Mouse (Mus musculus) midbrain, embryonic 10.5 days (tissue): ENCODE results near the gene Atg4d. TPM values are rescaled to one million over a fixed set of nuclear protein-coding genes. Genes with fewer than 3 reads are reported as not detected.
A peak's percentile ranks its signal among the peaks of the same experiment; 100 is the strongest.
"Not testable (repeated sequence)": the region's sequence is repeated elsewhere in the genome, so short reads cannot be mapped to it uniquely, and the experiment has no call there.

Experiments used
- DNase-seq: peaks from one replicate; pipeline ENCODE4 v3.0.0-alpha.2; 2017; ENCODE audit warnings: low spot score
- H3K27ac ChIP-seq: fragments of 300-500 bp; sonication (generic); replicated peaks from 2 replicates; pipeline ENCODE4 v1.5.1; 2016; ENCODE audit warnings: mild to moderate bottlenecking
- H3K27me3 ChIP-seq: fragments of 300-500 bp; sonication (generic); 2 replicates; pipeline ENCODE4 v1.6.1; 2016; ENCODE audit warnings: low read depth, mild to moderate bottlenecking; ENCODE audit not compliant: poor library complexity, severe bottlenecking
- H3K36me3 ChIP-seq: fragments of 300-500 bp; sonication (generic); 2 replicates; pipeline ENCODE4 v1.6.1; 2016; ENCODE audit warnings: mild to moderate bottlenecking, moderate library complexity
- H3K4me1 ChIP-seq: fragments of 300-500 bp; sonication (generic); 2 replicates; pipeline ENCODE4 v1.6.1; 2016
- H3K4me3 ChIP-seq: fragments of 300-500 bp; sonication (generic); 2 replicates; pipeline ENCODE4 v1.5.1; 2016; ENCODE audit warnings: mild to moderate bottlenecking, moderate library complexity
- H3K9me3 ChIP-seq: fragments of 300-500 bp; sonication (generic); replicated peaks from 2 replicates; pipeline ENCODE4 v1.6.1; 2016; ENCODE audit warnings: mild to moderate bottlenecking
- WGBS: fragments of 180-500 bp; shearing (Covaris S2); methylation state at CpG from one replicate; pipeline ENCODE4 v1.1.7; 2016; 5-methylcytosine and 5-hydroxymethylcytosine counted together
- polyA plus RNA-seq: library from polyadenylated mRNA; unstranded; fragments of >200 nt; fragmentation: Nextera tagmentation; extraction: Ambion mirVana; gene quantifications from 2 replicates; pipeline ENCODE4 v1.2.1, GENCODE M21; 2016

Atg4d gene
- polyA plus RNA-seq, 1 experiment from 2014 or later = 48.6 TPM

DNA sequence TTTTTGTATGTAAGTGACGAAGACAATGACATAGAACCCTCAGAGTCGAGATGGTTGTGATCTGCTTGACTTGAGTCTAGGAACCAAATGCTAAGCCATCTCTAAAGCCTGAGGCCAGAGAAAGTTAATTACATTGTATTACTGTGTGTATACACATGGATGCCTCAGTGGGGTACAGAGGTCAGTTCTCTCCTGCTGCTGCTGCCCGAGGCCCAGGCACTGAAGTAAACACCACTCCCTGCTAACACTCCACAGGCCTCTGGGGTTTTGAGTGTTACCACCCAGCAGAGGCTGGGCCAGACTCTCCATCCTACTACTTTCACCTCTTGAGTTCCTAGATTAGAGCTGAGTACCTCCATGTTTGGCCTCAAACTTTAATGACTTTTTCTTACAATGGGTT is 18.9 kb downstream of the Atg4d start:
- no peaks in the 10 kb centered on the region for H3K27me3 ChIP-seq
- 95% methylated on average over 3 of the region's 3 CpGs for whole genome bisulfite sequencing
- no peak overlapping the region for H3K27ac ChIP-seq
- H3K9me3 ChIP-seq = no peaks in the 10 kb centered on the region
- H3K4me1 ChIP-seq = peaks cover 25% of the 10 kb centered on the region
- peaks cover 70% of the 10 kb centered on the region for H3K36me3 ChIP-seq
- H3K4me3 ChIP-seq = no peak overlapping the region
- DNase-seq = no peak

DNA sequence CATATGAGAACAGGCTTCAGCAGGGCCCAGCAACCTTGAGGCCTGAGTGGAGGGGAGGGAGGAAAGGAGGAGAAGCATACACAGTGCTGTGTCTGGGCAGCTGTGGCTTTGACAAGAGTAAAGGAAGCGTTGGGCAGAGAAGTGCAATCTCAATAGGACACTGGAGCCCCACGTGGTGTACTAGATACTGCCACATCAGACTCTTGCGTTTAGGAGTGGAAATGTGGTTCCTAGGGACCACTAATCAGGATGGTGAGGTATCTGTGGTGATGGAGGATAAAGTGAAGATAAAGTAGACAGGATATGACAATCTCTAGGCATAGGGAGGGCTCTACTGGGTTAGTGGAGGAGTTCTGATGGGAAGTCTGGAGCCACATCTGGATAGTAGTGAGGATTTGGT is 21.7 kb downstream of the Atg4d start:
- no peak overlapping the region for H3K27ac ChIP-seq
- WGBS = 76% methylated on average over 3 of the region's 3 CpGs
- no peaks in the 10 kb centered on the region for H3K27me3 ChIP-seq
- peaks cover 42% of the 10 kb centered on the region for H3K4me1 ChIP-seq
- H3K36me3 ChIP-seq = peaks cover 46% of the 10 kb centered on the region
- no peak for DNase-seq
- H3K4me3 ChIP-seq = peak overlapping the region; percentile 89
- no peaks in the 10 kb centered on the region for H3K9me3 ChIP-seq

DNA sequence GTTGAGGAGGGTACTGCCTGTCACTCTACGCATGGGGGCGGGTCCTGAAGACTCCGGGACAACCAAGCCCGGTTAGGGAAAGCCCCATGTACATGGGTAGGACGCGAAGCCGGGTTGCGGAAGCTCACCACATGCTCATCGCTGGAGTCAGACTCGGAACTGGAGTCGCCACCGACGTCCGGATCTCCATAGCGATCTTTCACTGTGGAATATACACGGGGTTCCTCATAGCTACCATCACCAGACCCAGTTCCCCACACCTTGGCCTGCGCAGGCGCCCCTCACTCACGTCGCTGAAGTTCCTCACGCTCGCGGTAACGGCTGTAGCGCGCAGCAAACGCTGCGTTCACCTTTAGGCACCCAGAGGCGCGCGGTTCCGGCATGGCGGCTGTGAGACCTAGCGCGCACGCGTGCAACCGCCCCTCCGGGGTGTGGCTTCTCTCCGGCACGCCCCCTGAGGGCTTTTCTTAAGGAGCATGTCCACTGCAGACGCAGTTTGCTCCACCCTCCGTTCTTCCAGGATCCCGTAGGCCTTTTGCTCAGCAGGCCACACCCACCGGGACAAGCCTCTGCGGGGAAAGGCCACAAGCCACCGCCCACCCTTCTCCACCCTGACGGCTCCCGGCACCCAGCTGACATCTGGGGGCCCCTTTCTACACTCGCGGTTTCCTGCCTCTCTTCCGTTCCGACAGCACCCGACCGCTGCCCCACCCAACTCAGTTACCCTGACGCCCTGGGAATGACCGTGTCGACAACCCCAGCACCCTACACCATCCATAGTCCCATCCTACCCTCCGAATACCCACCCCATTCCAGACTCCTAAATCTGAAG is 22.7 kb downstream of the Atg4d start, which contains the start of gene Kri1:
Gene Kri1 (minus strand): TSS at position 399 of the 832 bp plus-strand sequence.
- Histone ChIP-seq H3K36me3 (peaks cover 35% of the 10 kb centered on the region), H3K9me3 (no peaks in the 10 kb centered on the region), H3K27ac (peak within 1 kb of the TSS; percentile 91), H3K27me3 (no peaks in the 10 kb centered on the region), H3K4me1 (peaks cover 42% of the 10 kb centered on the region), H3K4me3 (peak within 1 kb of the TSS; percentile 89)
- peak; percentile 95 for DNase-seq
- WGBS = 1% methylated on average over 59 of the region's 59 CpGs

DNA sequence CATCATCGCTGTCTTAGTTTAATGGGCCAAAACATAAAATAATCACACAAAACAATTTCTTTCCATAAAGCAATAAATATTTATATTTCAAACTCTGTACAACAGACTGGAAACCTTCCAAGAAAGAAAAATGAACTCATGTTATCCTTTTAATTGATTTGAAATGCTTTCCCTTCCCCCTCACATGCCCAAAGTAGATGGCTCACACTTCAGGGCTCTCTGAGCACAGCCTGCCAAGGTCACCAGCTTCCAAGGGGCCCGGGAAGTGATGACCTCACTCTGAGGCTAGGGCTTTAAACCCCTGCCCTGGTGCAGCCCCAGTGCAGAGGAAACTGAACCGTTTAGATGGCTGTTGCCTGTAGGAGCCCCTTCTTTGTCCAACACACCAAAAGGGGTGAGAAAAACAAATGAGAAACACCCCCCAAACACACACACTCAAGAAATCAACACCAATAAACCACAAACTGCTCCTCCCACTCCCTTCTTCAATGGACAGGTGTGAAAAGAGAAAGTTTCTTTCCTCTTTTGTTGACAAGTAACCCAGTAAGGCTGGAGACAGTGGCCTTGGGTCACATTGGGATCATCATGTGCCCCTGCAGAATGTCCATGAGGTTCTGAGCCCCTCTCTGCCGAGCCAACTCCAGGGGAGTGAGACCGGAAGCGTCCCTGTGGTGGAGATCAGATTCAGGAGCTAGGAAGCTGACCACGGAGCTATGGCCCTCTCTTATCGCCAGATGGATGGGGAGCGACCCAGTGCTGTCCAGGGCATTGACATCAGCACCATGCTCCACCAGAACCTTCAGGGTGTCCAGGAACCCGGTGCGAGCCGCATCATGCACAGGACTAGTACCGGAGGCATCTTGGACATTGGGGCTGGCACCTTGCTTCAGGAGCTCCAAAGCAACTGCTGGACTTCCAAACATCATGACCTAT is 23.6 kb downstream of the Atg4d start:
- peaks cover 42% of the 10 kb centered on the region for H3K4me1 ChIP-seq
- 85% methylated on average over 13 of the region's 13 CpGs for WGBS
- H3K4me3 ChIP-seq = peak overlapping the region; percentile 89
- H3K27ac ChIP-seq = peak overlapping the region; percentile 91
- H3K27me3 ChIP-seq = no peaks in the 10 kb centered on the region
- peaks cover 28% of the 10 kb centered on the region for H3K36me3 ChIP-seq
- no peak for DNase-seq
- H3K9me3 ChIP-seq = no peaks in the 10 kb centered on the region

DNA sequence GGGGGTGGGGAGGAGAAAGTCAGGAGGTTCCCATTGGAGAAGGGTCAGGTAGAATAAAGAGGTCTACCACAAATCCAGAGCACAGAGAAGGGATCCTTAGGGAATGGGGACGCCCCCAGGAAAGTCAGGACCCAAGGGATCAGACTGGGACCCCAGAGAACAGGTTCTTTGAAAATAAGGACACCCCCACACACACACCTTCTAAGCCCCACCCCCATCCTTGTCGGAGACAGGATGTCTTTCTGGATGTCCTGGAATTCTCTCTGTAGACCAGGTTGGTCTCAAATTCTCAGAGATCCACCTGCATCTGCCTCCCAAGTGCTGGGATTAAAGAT is 24.2 kb downstream of the Atg4d start:
- Histone ChIP-seq H3K9me3 (no peaks in the 10 kb centered on the region), H3K27me3 (no peaks in the 10 kb centered on the region), H3K36me3 (peaks cover 22% of the 10 kb centered on the region), H3K27ac (no peak overlapping the region), H3K4me3 (peak overlapping the region; percentile 89), H3K4me1 (peaks cover 42% of the 10 kb centered on the region)
- 87% methylated on average over 2 of the region's 2 CpGs for WGBS
- no peak for DNase-seq

DNA sequence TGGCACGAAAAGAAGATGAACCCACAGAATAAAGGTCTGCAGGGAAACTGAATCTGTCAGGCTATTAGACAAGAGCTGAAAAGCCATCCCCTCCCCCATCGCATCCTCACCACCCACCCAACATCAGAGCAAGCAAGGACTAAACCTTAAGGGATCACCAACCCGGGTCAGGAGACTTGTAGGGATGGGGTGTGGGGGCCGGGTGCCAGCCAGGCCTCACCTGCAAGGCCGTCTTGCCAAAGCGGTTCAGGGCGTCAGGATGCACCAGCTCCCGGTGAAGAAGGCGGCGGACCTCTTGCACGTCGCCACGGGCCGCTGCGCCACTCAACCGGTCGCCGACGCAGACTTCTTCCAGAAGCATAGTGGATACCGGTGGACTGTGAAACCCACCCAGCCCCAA is 25.5 kb downstream of the Atg4d start:
- H3K36me3 ChIP-seq = peaks cover 9% of the 10 kb centered on the region
- peak overlapping the region; percentile 91 for H3K27ac ChIP-seq
- peak overlapping the region; percentile 89 for H3K4me3 ChIP-seq
- no peak for DNase-seq
- no peaks in the 10 kb centered on the region for H3K9me3 ChIP-seq
- H3K4me1 ChIP-seq = peaks cover 42% of the 10 kb centered on the region
- under 1% methylated on average over 20 of the region's 20 CpGs for WGBS
- H3K27me3 ChIP-seq = no peaks in the 10 kb centered on the region

DNA sequence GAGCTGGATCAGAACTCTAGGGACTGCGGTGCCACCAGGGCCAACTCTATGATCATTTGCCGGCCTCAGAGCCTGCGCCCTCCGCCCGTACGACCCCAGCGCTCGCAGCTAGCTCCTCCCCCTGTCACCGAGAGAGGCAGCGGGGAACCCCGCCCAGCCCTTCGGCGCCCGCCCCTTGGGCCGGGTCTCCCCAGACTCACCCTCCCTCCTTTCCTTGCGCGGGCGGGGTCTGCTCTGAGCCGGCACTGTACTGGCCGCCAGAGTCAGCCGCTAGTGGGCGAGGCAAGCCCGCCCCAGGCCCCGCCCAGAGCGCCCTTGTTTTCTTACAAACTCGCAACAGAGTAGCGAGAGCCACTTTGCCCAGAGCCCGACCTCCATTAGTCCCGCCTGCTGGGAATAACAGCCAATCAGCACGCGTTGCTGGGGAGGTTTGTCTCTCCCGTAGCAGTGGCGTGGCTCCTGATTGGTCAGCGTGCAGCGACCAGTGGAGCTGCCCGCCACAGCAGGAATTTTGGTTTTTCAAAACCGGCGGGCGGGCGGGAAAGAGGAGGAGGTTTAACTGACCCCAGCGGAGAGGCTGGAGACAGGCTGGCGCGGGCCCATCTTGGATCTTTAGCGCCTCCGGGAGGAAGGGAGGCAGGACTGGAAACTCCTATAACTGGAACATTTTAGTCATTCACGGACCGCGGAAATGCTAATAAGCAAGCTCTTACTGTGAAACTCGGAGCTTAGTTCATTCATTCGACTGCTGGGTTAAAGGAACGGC is 26.1 kb downstream of the Atg4d start, which contains the start of gene Cdkn2d:
Gene Cdkn2d (minus strand): TSS at position 386 of the 766 bp plus-strand sequence.
- peak; percentile 100 for DNase-seq
- under 1% methylated on average over 51 of the region's 51 CpGs for WGBS
- peak within 1 kb of the TSS; percentile 89 for H3K4me3 ChIP-seq

DNA sequence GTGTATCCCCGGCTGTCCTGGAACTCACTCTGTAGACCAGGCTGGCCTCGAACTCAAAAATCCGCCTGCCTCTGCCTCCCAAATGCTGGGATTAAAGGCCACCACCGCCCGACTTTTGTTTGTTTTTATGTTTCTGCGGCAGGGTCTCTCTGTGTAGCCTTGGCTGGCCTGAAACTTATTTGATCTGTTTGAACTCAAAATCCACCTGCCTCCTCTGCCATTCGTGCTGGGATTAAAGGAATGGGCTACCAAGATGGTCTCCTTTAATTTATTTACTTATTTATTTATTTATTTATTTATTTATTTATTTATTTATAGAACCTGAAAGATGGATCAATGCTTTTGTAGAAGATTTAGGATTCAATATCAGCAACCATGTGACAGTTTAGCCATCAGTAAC is 26.8 kb downstream of the Atg4d start:
- peaks cover 35% of the 10 kb centered on the region for H3K4me1 ChIP-seq
- not testable (repeated sequence) for H3K27me3 ChIP-seq, H3K36me3 ChIP-seq, H3K9me3 ChIP-seq
- 22% methylated on average over 7 of the region's 7 CpGs for WGBS
- H3K27ac ChIP-seq = peak overlapping the region; percentile 91
- H3K4me3 ChIP-seq = peak overlapping the region; percentile 89
- DNase-seq = peak; percentile 18

More for the DNA sequence above, 26.1 kb downstream of the Atg4d start, which contains the start of gene Cdkn2d:
- no peaks in the 10 kb centered on the region for H3K9me3 ChIP-seq
- peak within 1 kb of the TSS; percentile 91 for H3K27ac ChIP-seq
- no peaks in the 10 kb centered on the region for H3K27me3 ChIP-seq
- peaks cover 41% of the 10 kb centered on the region for H3K4me1 ChIP-seq
- peaks cover 6% of the 10 kb centered on the region for H3K36me3 ChIP-seq

DNA sequence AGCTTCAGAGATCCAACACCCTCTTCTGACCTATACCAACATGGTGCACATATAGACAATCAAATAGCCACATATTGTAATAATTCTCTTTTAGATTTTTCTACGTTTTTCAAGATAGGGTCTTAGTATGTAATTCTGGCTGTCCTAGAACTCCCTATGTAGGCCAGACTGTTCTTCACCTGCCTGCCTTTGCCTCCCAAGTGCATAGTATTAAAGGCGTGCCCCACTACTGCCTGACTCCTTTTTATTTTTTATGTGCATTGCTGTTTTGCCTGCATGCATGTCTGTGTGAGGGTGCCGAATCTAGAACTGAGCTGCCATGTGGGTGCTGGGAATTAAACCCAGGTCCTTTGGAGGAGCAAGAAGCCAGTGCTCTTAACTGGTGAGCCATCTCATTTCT is 27.2 kb downstream of the Atg4d start:
- Histone ChIP-seq H3K27ac (peak overlapping the region; percentile 91; the same call in 1 of the 2 replicates), H3K4me1 (peaks cover 31% of the 10 kb centered on the region), H3K27me3 (no peaks in the 10 kb centered on the region), H3K36me3 (peaks cover 6% of the 10 kb centered on the region), H3K9me3 (no peaks in the 10 kb centered on the region), H3K4me3 (no peak overlapping the region)
- no peak for DNase-seq
- WGBS = 93% methylated on average over 3 of the region's 3 CpGs

DNA sequence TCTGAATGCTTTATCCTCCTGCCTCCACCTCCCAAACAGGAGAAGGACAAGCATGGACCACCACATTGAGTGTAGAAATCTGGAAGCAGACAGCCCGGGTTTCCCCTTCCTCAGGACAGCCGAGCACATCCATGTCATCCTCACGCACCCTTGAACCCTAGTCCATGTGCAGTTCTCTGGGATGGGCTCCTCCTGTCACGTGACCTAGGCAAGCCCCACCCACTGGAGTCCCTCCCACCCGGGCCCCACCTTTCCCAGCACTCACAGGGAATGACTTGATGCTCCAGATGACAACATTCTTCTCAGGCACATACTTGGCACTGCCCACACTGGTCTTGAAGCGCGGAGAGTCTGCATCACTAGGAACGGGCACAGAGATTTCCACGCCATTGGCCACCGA is 33.9 kb downstream of the Atg4d start:
- Histone ChIP-seq H3K4me3 (no peak overlapping the region), H3K27ac (no peak overlapping the region), H3K9me3 (0 out of 2 replicates have a peak, but pooled peaks cover 2% of the 10 kb centered on the region), H3K27me3 (no peaks in the 10 kb centered on the region), H3K4me1 (no peaks in the 10 kb centered on the region), H3K36me3 (no peaks in the 10 kb centered on the region)
- 86% methylated on average over 10 of the region's 10 CpGs for WGBS
- no peak for DNase-seq

DNA sequence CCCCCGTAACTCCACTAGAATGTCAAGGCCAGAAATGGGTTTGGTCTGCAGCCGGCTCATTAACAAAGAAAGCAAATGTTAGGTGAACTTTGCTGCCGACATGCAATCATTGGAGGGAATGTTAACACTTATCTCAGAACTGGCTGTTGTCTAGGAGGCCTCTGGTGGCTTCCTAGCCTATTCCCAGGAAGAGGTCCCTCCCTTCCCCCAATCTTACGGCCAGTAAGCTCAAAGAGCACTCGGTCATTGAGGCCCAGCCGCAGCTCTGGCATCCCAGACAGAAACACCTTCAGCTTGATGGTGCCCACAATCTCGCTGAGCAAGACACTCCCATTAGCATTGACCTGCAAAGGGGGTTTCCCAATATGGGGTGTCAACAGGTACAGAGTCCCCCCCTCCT is 40.0 kb downstream of the Atg4d start:
- no peak overlapping the region for H3K4me3 ChIP-seq
- DNase-seq = no peak
- no peaks in the 10 kb centered on the region for H3K4me1 ChIP-seq
- no peaks in the 10 kb centered on the region for H3K27me3 ChIP-seq
- WGBS = 88% methylated on average over 7 of the region's 7 CpGs
- H3K9me3 ChIP-seq = 0 out of 2 replicates have a peak, but pooled peaks cover 2% of the 10 kb centered on the region
- H3K27ac ChIP-seq = no peak overlapping the region
- H3K36me3 ChIP-seq = no peaks in the 10 kb centered on the region

DNA sequence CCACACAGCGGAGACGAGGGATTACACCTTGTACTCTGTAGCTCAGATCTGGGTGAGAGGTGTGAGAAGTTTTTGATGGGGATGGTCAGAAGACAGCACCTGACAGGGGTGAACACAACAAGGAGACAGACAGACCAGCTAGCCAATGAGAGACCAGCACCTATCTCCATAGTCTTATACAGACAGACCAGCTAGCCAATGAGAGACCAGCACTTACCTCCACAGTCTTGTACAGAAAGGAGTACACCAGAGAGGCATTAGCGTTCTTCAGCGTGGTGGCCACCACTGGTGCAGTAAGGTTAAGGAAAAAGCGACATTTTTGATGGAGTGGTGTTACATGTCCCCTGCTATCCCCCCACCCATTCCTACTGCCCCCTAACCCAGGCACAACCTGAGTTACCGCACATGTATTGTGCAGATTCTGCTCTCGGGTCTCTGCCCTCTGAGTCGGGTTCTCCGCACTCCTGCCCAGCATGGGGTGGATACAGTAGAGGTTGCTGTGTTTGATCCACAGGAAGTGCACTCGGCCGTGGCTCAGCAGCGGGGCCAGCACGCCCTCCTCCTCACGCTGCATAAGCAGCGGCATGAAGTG is 44.2 kb downstream of the Atg4d start:
- H3K4me1 ChIP-seq = peaks cover 5% of the 10 kb centered on the region; the same call in 1 of the 2 replicates
- no peaks in the 10 kb centered on the region for H3K36me3 ChIP-seq
- peaks cover 28% of the 10 kb centered on the region for H3K27me3 ChIP-seq
- no peak overlapping the region for H3K4me3 ChIP-seq
- no peak for DNase-seq
- 74% methylated on average over 15 of the region's 15 CpGs for WGBS
- no peak overlapping the region for H3K27ac ChIP-seq
- no peaks in the 10 kb centered on the region for H3K9me3 ChIP-seq
